ENCODE assay signal across 13 mouse cellular contexts in the genomic region with DNA sequence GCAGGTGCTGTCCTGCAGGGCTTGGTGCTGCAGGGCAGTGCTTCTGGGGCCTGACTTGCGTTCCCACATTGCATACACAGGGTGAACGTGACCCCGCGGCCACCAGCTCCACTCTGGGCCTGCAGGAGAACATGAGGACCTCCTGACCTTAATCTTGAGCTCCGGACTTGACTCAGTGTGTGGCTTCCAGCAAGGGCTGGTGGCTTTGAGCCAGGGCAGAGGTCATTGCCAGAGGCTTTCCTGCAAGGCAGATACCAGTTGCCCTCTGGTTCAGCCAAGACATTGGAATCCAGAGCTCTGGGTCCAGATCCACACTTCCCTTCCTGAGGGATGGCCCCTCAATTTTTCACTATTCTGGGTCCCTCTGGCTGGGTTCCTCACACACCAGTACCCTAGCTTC. TPM values are rescaled to one million over a fixed set of nuclear protein-coding genes. Genes with fewer than 3 reads are reported as not detected.
DNase-seq lines count a peak whose midpoint lies in the region; ATAC-seq lines count a peak whose summit lies in the region.
"Had no signal": no experiment of that assay in that cellular context is flagged by ENCODE, and none has a peak within 500 bp of the region (broad histone marks: within the 10 kb centered on the region; RNA-seq: fewer than 3 reads in every experiment).

No protein-coding gene starts in this region.

- peak; percentile 67 for DNase-seq in adrenal gland, postnatal 10 days
- DNase-seq in adrenal gland, adult 18-20 months (ENCODE audit: low spot score in 2 of 2) = no peak
- DNase-seq in kidney, adult 11 months = peak; percentile 77
- DNase-seq in kidney, postnatal 14 days = no peak
- peak; percentile 60 to 65 for DNase-seq in lung, adult 18-20 months
- no peak for DNase-seq in lung, postnatal 14 days
- DNase-seq in adrenal gland, postnatal 14 days = peak; percentile 59
- DNase-seq: spleen, adult 18-20 months had no signal

- ATAC-seq in erythroblast, adult 5-6 weeks (replicated peaks; ENCODE audit: low FRiP score, poor library complexity, severe bottlenecking) = no peak
- ATAC-seq: forebrain, embryonic 14.5 days; intestine, embryonic 16.5 days; liver, embryonic 12.5 days; midbrain, embryonic 16.5 days had no signal

RNA-seq across cellular contexts. Expression of a gene that starts 4.8 kb away (rescaled TPM):
- total RNA-seq in adrenal gland, postnatal 10 days (2021) = 1 to 10 TPM; 1.3 to 1.9 TPM
- total RNA-seq in adrenal gland, adult 18-20 months (2021) = 1 to 10 TPM; 2.5 to 4.5 TPM
- total RNA-seq in adrenal gland, postnatal 14 days (2021) = 1.3 and 1.5 TPM in 2 replicates
- not detected in 2 replicates for total RNA-seq in erythroblast, adult 5-6 weeks (2015; ENCODE audit: low replicate concordance)
- 0.77 TPM in 1 of 2 replicates, not detected in the other for total RNA-seq in erythroblast, adult 5-6 weeks (2017; ENCODE audit: low replicate concordance)

RNA-seq across cellular contexts. Expression of a gene that starts 15.1 kb away (rescaled TPM):
- 1 to 10 TPM; 1.3 TPM for total RNA-seq in adrenal gland, postnatal 10 days (2021)
- under 1 TPM; 0.56 to 0.83 TPM for total RNA-seq in adrenal gland, adult 18-20 months (2021)
- 0.98 and 1.2 TPM in 2 replicates for total RNA-seq in adrenal gland, postnatal 14 days (2021)
- 0.58 and 1.5 TPM in 2 replicates for total RNA-seq in erythroblast, adult 5-6 weeks (2015; ENCODE audit: low replicate concordance)
- 1.5 and 3.2 TPM in 2 replicates for total RNA-seq in erythroblast, adult 5-6 weeks (2017; ENCODE audit: low replicate concordance)

RNA-seq across cellular contexts. Expression of a gene that starts 33.6 kb away (rescaled TPM):
- 10 to 100 TPM in 1 of 2 experiments, 1 to 10 TPM in 1; 9.1 to 11.7 TPM for total RNA-seq in adrenal gland, postnatal 10 days (2021)
- total RNA-seq in adrenal gland, adult 18-20 months (2021) = 10 to 100 TPM in 1 of 2 experiments, 1 to 10 TPM in 1; 9.2 to 10.5 TPM
- total RNA-seq in adrenal gland, postnatal 14 days (2021) = 9.2 and 10.9 TPM in 2 replicates
- total RNA-seq in erythroblast, adult 5-6 weeks (2015; ENCODE audit: low replicate concordance) = 3.7 and 5.0 TPM in 2 replicates
- total RNA-seq in erythroblast, adult 5-6 weeks (2017; ENCODE audit: low replicate concordance) = 7.3 and 11.2 TPM in 2 replicates

RNA-seq across cellular contexts. Expression of a gene that starts 53.0 kb away (rescaled TPM):
- total RNA-seq in adrenal gland, postnatal 10 days (2021) = 10 to 100 TPM; 20.1 to 26.6 TPM
- 10 to 100 TPM in 1 of 2 experiments, 1 to 10 TPM in 1; 8.6 to 10.2 TPM for total RNA-seq in adrenal gland, adult 18-20 months (2021)
- 10.8 and 25.5 TPM in 2 replicates for total RNA-seq in adrenal gland, postnatal 14 days (2021)
- total RNA-seq in erythroblast, adult 5-6 weeks (2015; ENCODE audit: low replicate concordance) = 27.0 and 30.7 TPM in 2 replicates
- 22.7 and 25.3 TPM in 2 replicates for total RNA-seq in erythroblast, adult 5-6 weeks (2017; ENCODE audit: low replicate concordance)

Comparison
In these comparisons a context has a peak if more than half of its experiments do, and no peak if none do; other contexts are left out.
1. DNase-seq: peak in adrenal gland, postnatal 10 days (single experiment), kidney, adult 11 months (single experiment), lung, adult 18-20 months (2 of 2) and adrenal gland, postnatal 14 days (single experiment); none in adrenal gland, adult 18-20 months (0 of 2), kidney, postnatal 14 days (single experiment) and lung, postnatal 14 days (single experiment).